Mouse (Mus musculus) bone marrow macrophage, adult 2 months (primary cell): ENCODE measurements around the gene Golm1.

Source experiments
- CTCF ChIP-seq: IDR thresholded peaks from 2 replicates; pipeline ENCODE4 v1.5.1; 2012; ENCODE audit warnings: low read depth, mild to moderate bottlenecking, low read length, moderate library complexity
- POLR2A ChIP-seq: IDR thresholded peaks from 2 replicates; pipeline ENCODE4 v1.6.1; 2012; ENCODE audit warnings: mild to moderate bottlenecking, low read depth, low read length, borderline replicate concordance

- TF ChIP-seq CTCF (no peak), POLR2A (no peak)
These were observed 90.5 kb downstream of the Golm1 start, which contains the start of the genes Agtpbp1 and Naa35 for GRCm38 (mm10) chr13:59584947-59585647.
